Mouse (Mus musculus) gastrocnemius, postnatal 36 days (tissue): ENCODE results near the gene Hist1h4c. TPM values are rescaled to one million over a fixed set of nuclear protein-coding genes. Genes with fewer than 3 reads are reported as not detected.

Source experiments
- DNase-seq, 2 experiments: peaks; one replicate each; pipeline ENCODE4 v3.0.0; 2022
- intact Hi-C: fragments of 180-260 bp; cut with DNase I; formaldehyde crosslinking; loops from one replicate; pipeline ENCODE4 v1.15.1; 2025
- long read RNA-seq, 2 experiments: library from polyadenylated mRNA; stranded (forward); transcript quantifications; one replicate each; pipeline ENCODE4 v2.0.0; 2021
- total RNA-seq, 2 experiments: library from RNA; stranded (reverse); gene quantifications; 2 replicates each; pipeline ENCODE4 v1.2.3; 2021

The Hist1h4c gene
- total RNA-seq, result 10 to 100 TPM; 62.8 to 75.7 TPM
- long read RNA-seq, experiment 1, result 0 reads
- long read RNA-seq, experiment 2, result 0 reads

- intact Hi-C loops, result loop anchor here (5.0 kb wide), 1 partner anchor 76 kb away; the partner anchor contains the start of genes Hist1h1e and Hist1h2be
Observed at GRCm38 (mm10) chr13:23698300-23698693, at the start of gene Hist1h4c. Gene Hist1h4c (minus strand): TSS chr13:23698454.

GRCm38 (mm10) chr13:23747892-23748288 is 49.6 kb upstream of the Hist1h4c start:
- DNase-seq, result no peak
- intact Hi-C loops, result loop anchor here (5.0 kb wide), 1 partner anchor 166 kb away; the partner anchor contains the start of gene Hist1h4d

More at GRCm38 (mm10) chr13:23698300-23698693, at the start of gene Hist1h4c:
- peak; percentile 96 to 98 for DNase-seq

- intact Hi-C loops, result loop anchor here (5.0 kb wide), 1 partner anchor 165 kb away; the partner anchor contains the start of gene Hist1h4d
Observed at GRCm38 (mm10) chr13:23747081-23747891, 49.0 kb upstream of the Hist1h4c start.

GRCm38 (mm10) chr13:23746201-23747080 is 48.2 kb upstream of the Hist1h4c start, which contains the start of gene Hist1h2bb:
Gene Hist1h2bb (plus strand): TSS chr13:23746734.
- DNase-seq, result peak in 1 of 2 experiments; percentile 71
- intact Hi-C loops, result loop anchor here (5.0 kb wide), 1 partner anchor 164 kb away; the partner anchor contains the start of gene Hist1h4d

More at GRCm38 (mm10) chr13:23747081-23747891, 49.0 kb upstream of the Hist1h4c start:
- DNase-seq, result no peak

- intact Hi-C loops, result loop anchor here (5.0 kb wide), 1 partner anchor 163 kb away; the partner anchor contains the start of gene Hist1h4d
- DNase-seq, result peak; percentile 69 to 75
Observed at GRCm38 (mm10) chr13:23745381-23746161, 47.3 kb upstream of the Hist1h4c start, which contains the start of gene Hist1h3c. Gene Hist1h3c (minus strand): TSS chr13:23745602.

GRCm38 (mm10) chr13:23744421-23745380 is 46.4 kb upstream of the Hist1h4c start:
- DNase-seq, result no peak
- intact Hi-C loops, result loop anchor here (5.0 kb wide), 1 partner anchor 162 kb away; the partner anchor contains the start of gene Hist1h4d

GRCm38 (mm10) chr13:23743963-23744362 is 45.7 kb upstream of the Hist1h4c start:
- intact Hi-C loops, result no loop called here
- no peak for DNase-seq

GRCm38 (mm10) chr13:23743215-23743614 is 45.0 kb upstream of the Hist1h4c start:
- no peak for DNase-seq
- intact Hi-C loops, result no loop called here

- DNase-seq, result no peak
- intact Hi-C loops, result no loop called here
Observed at GRCm38 (mm10) chr13:23742007-23742406, 43.8 kb upstream of the Hist1h4c start.

GRCm38 (mm10) chr13:23740910-23741309 is 42.7 kb upstream of the Hist1h4c start:
- intact Hi-C loops, result no loop called here

GRCm38 (mm10) chr13:23740256-23740840 is 42.1 kb upstream of the Hist1h4c start:
- intact Hi-C loops, result no loop called here

More at GRCm38 (mm10) chr13:23740910-23741309, 42.7 kb upstream of the Hist1h4c start:
- DNase-seq, result no peak

GRCm38 (mm10) chr13:23739922-23740252 is 41.6 kb upstream of the Hist1h4c start:
- no peak for DNase-seq
- intact Hi-C loops, result loop anchor here (10.0 kb wide), 1 partner anchor 115 kb away; the partner anchor contains the start of genes Hist1h1e and Hist1h2be

More at GRCm38 (mm10) chr13:23740256-23740840, 42.1 kb upstream of the Hist1h4c start:
- DNase-seq, result no peak

- DNase-seq, result peak; percentile 86 to 91
- intact Hi-C loops, result loop anchor here (10.0 kb wide), 1 partner anchor 114 kb away; the partner anchor contains the start of genes Hist1h1e and Hist1h2be
Observed at GRCm38 (mm10) chr13:23739069-23739921, 41.0 kb upstream of the Hist1h4c start.

GRCm38 (mm10) chr13:23738677-23739068 is 40.4 kb upstream of the Hist1h4c start, which contains the start of gene Hist1h1c:
Gene Hist1h1c (plus strand): TSS chr13:23738808.
- intact Hi-C loops, result loop anchor here (10.0 kb wide), 1 partner anchor 114 kb away; the partner anchor contains the start of genes Hist1h1e and Hist1h2be
- peak; percentile 82 to 86 for DNase-seq

GRCm38 (mm10) chr13:23738041-23738440 is 39.8 kb upstream of the Hist1h4c start:
- no peak for DNase-seq
- intact Hi-C loops, result loop anchor here (10.0 kb wide), 1 partner anchor 113 kb away; the partner anchor contains the start of genes Hist1h1e and Hist1h2be

- intact Hi-C loops, result loop anchor here (10.0 kb wide), 1 partner anchor 112 kb away; the partner anchor contains the start of genes Hist1h1e and Hist1h2be
- DNase-seq, result no peak
Observed at GRCm38 (mm10) chr13:23737091-23737490, 38.8 kb upstream of the Hist1h4c start.
